Mouse (Mus musculus) lung, adult 10 weeks (tissue): ENCODE results near the gene Gm5244. TPM values are rescaled to one million over a fixed set of nuclear protein-coding genes. Genes with fewer than 3 reads are reported as not detected.

Experiments used
- polyA plus RNA-seq: library from polyadenylated mRNA; stranded (reverse); fragments of 350-450 nt; fragmentation: Illumina TruSeq; extraction: RNeasy Lipid Tissue Mini Kit (QIAGEN cat#74804); gene quantifications from one replicate; pipeline ENCODE4 v1.2.3, GENCODE M21; 2014; ENCODE audit warnings: low read depth, low replicate concordance; ENCODE audit not compliant: insufficient read depth

Gm5244 gene
- polyA plus RNA-seq = not detected

DNA sequence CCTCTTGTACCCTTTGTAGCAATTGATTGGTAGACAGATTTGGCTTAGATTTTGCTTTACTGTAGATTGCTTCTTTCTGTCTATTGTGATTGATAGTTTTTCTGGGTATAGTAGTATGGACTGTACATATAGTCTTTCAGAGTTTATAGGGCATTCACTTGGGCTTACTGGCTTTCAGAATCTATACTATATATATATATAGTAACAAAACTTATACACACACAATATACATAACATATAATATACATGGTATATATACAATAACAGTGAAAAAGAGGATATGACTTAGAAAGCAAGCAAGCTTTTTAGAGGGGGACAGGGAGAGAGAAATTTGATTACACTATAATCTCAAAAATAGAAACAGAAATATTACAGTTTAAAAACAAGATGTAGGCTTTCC is at the start of gene Gm5244:
Gene Gm5244, plus strand, starts transcription at position 301 of the 400 bp plus-strand sequence.

DNA sequence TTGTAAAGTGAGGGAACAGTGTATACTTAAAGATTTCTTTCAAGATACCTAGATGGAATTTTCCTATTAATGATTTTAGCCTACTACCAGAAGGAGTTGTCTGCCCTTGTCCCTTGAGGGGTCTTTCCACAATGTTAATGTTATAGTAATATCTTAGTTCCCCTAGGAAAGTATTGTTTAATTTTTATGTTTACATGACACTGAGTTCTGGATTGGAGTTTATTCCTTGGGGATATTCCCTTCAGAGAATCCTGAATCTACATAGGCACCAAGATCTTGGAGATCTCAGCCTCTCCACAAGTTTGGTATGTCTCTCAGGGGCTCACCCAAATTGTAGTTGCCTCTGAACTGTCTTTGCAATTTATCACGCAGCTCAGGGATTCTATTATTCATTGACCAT is 10.5 kb downstream of the Gm5244 start, which contains the start of gene Olfr1444:
Gene Olfr1444, plus strand, starts transcription at position 301 of the 400 bp plus-strand sequence.

DNA sequence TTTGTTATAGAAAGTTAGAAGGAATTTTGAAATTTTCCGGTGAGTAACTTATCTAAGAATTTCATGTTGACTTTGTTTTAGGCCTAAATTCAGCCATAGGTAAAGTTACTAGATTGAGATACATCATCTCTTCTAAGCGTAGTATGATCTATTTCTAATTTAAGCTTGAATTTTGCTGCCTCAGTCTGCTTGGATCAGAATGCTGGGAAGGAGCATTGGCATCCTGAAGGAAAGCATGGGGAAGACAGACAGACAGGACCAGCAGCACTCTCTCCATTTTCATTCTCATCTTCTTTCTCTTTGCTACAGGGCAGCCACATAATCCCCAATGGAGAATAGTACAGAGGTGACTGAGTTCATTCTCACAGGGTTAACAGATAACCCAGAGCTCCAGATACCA is 37.1 kb downstream of the Gm5244 start, which contains the start of gene Olfr1445:
Gene Olfr1445, plus strand, starts transcription at position 301 of the 400 bp plus-strand sequence.

DNA sequence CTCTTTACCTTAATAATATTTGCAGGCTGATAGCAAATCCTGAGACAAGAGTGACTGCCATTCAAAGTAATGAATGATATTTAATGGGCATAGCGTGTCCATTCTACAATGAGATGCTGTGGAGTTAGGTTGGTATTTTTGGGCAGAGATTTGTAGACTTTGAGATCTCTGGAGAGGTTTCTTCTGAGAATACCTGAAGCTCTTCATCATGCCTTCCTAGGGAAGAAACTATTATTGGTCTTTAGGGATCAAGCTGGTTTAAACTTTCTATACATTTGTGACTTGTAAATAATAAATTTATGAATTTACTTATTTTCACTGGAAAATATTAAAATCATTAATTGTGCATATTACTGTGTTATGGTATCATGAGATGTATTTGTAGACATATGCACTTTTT is 46.9 kb downstream of the Gm5244 start, which contains the start of gene Olfr1446:
Gene Olfr1446, minus strand, starts transcription at position 101 of the 400 bp plus-strand sequence.

Other genes starting within 250 kb of the Gm5244 start
- not detected for gene Gm4952, start 246.7 kb upstream of the Gm5244 start, polyA plus RNA-seq
- not detected for gene Glyat, start 213.4 kb upstream of the Gm5244 start, polyA plus RNA-seq
- gene Olfr1442, start 176.2 kb upstream of the Gm5244 start, polyA plus RNA-seq = not detected
- gene Olfr1443, start 168.6 kb upstream of the Gm5244 start, polyA plus RNA-seq = not detected
- not detected for gene Keg1, start 150.9 kb upstream of the Gm5244 start, polyA plus RNA-seq
- gene Cntf, start 81.0 kb upstream of the Gm5244 start, polyA plus RNA-seq = 1.2 TPM
- 25.7 TPM for gene Zfp91, start 50.6 kb upstream of the Gm5244 start, polyA plus RNA-seq
- 7.3 TPM for gene Lpxn, start 50.5 kb upstream of the Gm5244 start, polyA plus RNA-seq
- gene Olfr1444, start 10.6 kb downstream of the Gm5244 start, polyA plus RNA-seq = not detected
- not detected for gene Olfr1445, start 37.2 kb downstream of the Gm5244 start, polyA plus RNA-seq
- gene Olfr1446, start 46.8 kb downstream of the Gm5244 start, polyA plus RNA-seq = not detected
- not detected for gene Olfr1447, start 57.1 kb downstream of the Gm5244 start, polyA plus RNA-seq
- not detected for gene Olfr1448, start 77.7 kb downstream of the Gm5244 start, polyA plus RNA-seq
- gene Olfr1449, start 84.2 kb downstream of the Gm5244 start, polyA plus RNA-seq = not detected
- not detected for gene Olfr1450, start 103.6 kb downstream of the Gm5244 start, polyA plus RNA-seq
- not detected for gene Olfr1451, start 148.3 kb downstream of the Gm5244 start, polyA plus RNA-seq
- not detected for gene Olfr1453, start 181.6 kb downstream of the Gm5244 start, polyA plus RNA-seq
- not detected for gene Olfr1454, start 213.9 kb downstream of the Gm5244 start, polyA plus RNA-seq